ENCODE assay signal across 8 mouse cellular contexts in genomic region chr17:31833752-31834151, GRCm38 (mm10). TPM values are rescaled to one million over a fixed set of nuclear protein-coding genes. Genes with fewer than 3 reads are reported as not detected.
DNase-seq lines count a peak whose midpoint lies in the region; ATAC-seq and TF ChIP-seq lines count a peak whose summit lies in the region.

No protein-coding gene starts in this region.

- no peak overlapping the region for H3K9ac ChIP-seq in hindbrain, postnatal 0 days (replicated peaks; ENCODE audit: low read length)
- H3K9ac ChIP-seq in hindbrain, embryonic 11.5 days (ENCODE audit: low read depth, low read length), result no peak overlapping the region
- H3K9ac ChIP-seq in intestine, embryonic 14.5 days (ENCODE audit: low read length), result 0 out of 2 replicates have a peak overlapping the region, but pooled peaks have one; percentile 17
- no peak overlapping the region for H3K9ac ChIP-seq in midbrain, embryonic 13.5 days (replicated peaks)

- H3K27me3 ChIP-seq in hindbrain, postnatal 0 days (ENCODE audit: insufficient read depth, low read length), result no peaks in the 10 kb centered on the region
- no peaks in the 10 kb centered on the region for H3K27me3 ChIP-seq in hindbrain, embryonic 11.5 days (ENCODE audit: control insufficient read depth, insufficient read depth, low read length)
- no peaks in the 10 kb centered on the region for H3K27me3 ChIP-seq in intestine, embryonic 14.5 days (replicated peaks; ENCODE audit: control insufficient read depth, insufficient read depth, low read length)
- peaks cover 82% of the 10 kb centered on the region for H3K27me3 ChIP-seq in megakaryocyte, embryonic 14.5 days (replicated peaks)
- no peaks in the 10 kb centered on the region for H3K27me3 ChIP-seq in midbrain, embryonic 13.5 days

- TF ChIP-seq CTCF in hindbrain, postnatal 0 days (IDR thresholded peaks at IDR 0.05; ENCODE audit: low read depth), result no peak

- no peaks in the 10 kb centered on the region for H3K9me3 ChIP-seq in hindbrain, postnatal 0 days (ENCODE audit: low read length)
- H3K9me3 ChIP-seq in hindbrain, embryonic 11.5 days (ENCODE audit: control insufficient read depth, low read length), result no peaks in the 10 kb centered on the region
- peaks cover 5% of the 10 kb centered on the region; the same call in 1 of the 2 replicates for H3K9me3 ChIP-seq in intestine, embryonic 14.5 days (ENCODE audit: control insufficient read depth, low read length)
- H3K9me3 ChIP-seq in megakaryocyte, embryonic 14.5 days, result peaks cover 15% of the 10 kb centered on the region
- H3K9me3 ChIP-seq in midbrain, embryonic 13.5 days, result no peaks in the 10 kb centered on the region

- no peak overlapping the region for H3K4me3 ChIP-seq in hindbrain, postnatal 0 days (ENCODE audit: low read length)
- no peak overlapping the region for H3K4me3 ChIP-seq in hindbrain, embryonic 11.5 days (ENCODE audit: low read depth, low read length)
- no peak overlapping the region for H3K4me3 ChIP-seq in intestine, embryonic 14.5 days (ENCODE audit: low read depth, low read length)
- H3K4me3 ChIP-seq in megakaryocyte, embryonic 14.5 days (replicated peaks), result peak overlapping the region; percentile 76
- no peak overlapping the region for H3K4me3 ChIP-seq in midbrain, embryonic 13.5 days (replicated peaks)

- 31% methylated on average over 7 of the region's 7 CpGs for WGBS in hindbrain, postnatal 0 days
- WGBS in hindbrain, embryonic 11.5 days, result 41% methylated on average over 7 of the region's 7 CpGs
- 33% methylated on average over 7 of the region's 7 CpGs for WGBS in intestine, embryonic 14.5 days
- 30% methylated on average over 7 of the region's 7 CpGs for WGBS in midbrain, embryonic 13.5 days

- no peak for DNase-seq in hindbrain, postnatal 0 days (ENCODE audit: low spot score)
- DNase-seq in hindbrain, embryonic 11.5 days (ENCODE audit: low spot score), result no peak
- peak; percentile 20 for DNase-seq in brain, adult 2 months (ENCODE audit: low read depth, low spot score)
- DNase-seq in intestine, embryonic 14.5 days (ENCODE audit: low spot score), result peak; percentile 67
- no peak for DNase-seq in yolk sac, embryonic 10.5 days (ENCODE audit: low spot score)
- DNase-seq in testis, postnatal 10 days (ENCODE audit: low spot score), result no peak

- ATAC-seq in hindbrain, postnatal 0 days, result peak; percentile 31; the same call in 1 of the 2 replicates
- no peak for ATAC-seq in hindbrain, embryonic 11.5 days (ENCODE audit: low FRiP score)
- no peak for ATAC-seq in intestine, embryonic 14.5 days (replicated peaks; ENCODE audit: low FRiP score, low TSS enrichment, low read depth)
- no peak for ATAC-seq in midbrain, embryonic 13.5 days

- H3K4me2 ChIP-seq in hindbrain, postnatal 0 days (ENCODE audit: low read depth, low read length), result no peak overlapping the region
- H3K4me2 ChIP-seq in hindbrain, embryonic 11.5 days (replicated peaks; ENCODE audit: low read depth, low read length), result no peak overlapping the region
- 0 out of 2 replicates have a peak overlapping the region, but pooled peaks have one; percentile 8 for H3K4me2 ChIP-seq in intestine, embryonic 14.5 days (ENCODE audit: low read length)
- H3K4me2 ChIP-seq in midbrain, embryonic 13.5 days (replicated peaks), result no peak overlapping the region

- H3K27ac ChIP-seq in hindbrain, postnatal 0 days, result peak overlapping the region; percentile 32; the same call in 1 of the 2 replicates
- no peak overlapping the region for H3K27ac ChIP-seq in hindbrain, embryonic 11.5 days (ENCODE audit: low read depth, low read length)
- H3K27ac ChIP-seq in intestine, embryonic 14.5 days (ENCODE audit: low read depth), result peak overlapping the region; percentile 59; the same call in 1 of the 2 replicates
- no peak overlapping the region for H3K27ac ChIP-seq in midbrain, embryonic 13.5 days

- H3K36me3 ChIP-seq in hindbrain, postnatal 0 days (ENCODE audit: insufficient read depth, low read length), result no peaks in the 10 kb centered on the region
- H3K36me3 ChIP-seq in hindbrain, embryonic 11.5 days (ENCODE audit: control insufficient read depth, insufficient read depth, low read length), result no peaks in the 10 kb centered on the region
- H3K36me3 ChIP-seq in intestine, embryonic 14.5 days (ENCODE audit: control insufficient read depth, insufficient read depth, low read length), result no peaks in the 10 kb centered on the region
- H3K36me3 ChIP-seq in megakaryocyte, embryonic 14.5 days (replicated peaks; ENCODE audit: low read length), result no peaks in the 10 kb centered on the region
- no peaks in the 10 kb centered on the region for H3K36me3 ChIP-seq in midbrain, embryonic 13.5 days

- no peaks in the 10 kb centered on the region for H3K4me1 ChIP-seq in hindbrain, postnatal 0 days (ENCODE audit: insufficient read depth, low read length)
- no peaks in the 10 kb centered on the region for H3K4me1 ChIP-seq in hindbrain, embryonic 11.5 days (replicated peaks; ENCODE audit: control insufficient read depth, insufficient read depth, low read length)
- H3K4me1 ChIP-seq in intestine, embryonic 14.5 days (replicated peaks; ENCODE audit: control insufficient read depth, insufficient read depth, low read length), result peaks cover 27% of the 10 kb centered on the region
- H3K4me1 ChIP-seq in megakaryocyte, embryonic 14.5 days, result peaks cover 58% of the 10 kb centered on the region
- peaks cover 12% of the 10 kb centered on the region for H3K4me1 ChIP-seq in midbrain, embryonic 13.5 days (replicated peaks)

RNA-seq across cellular contexts. Expression of gene Sik1, which starts 21.9 kb away (rescaled TPM):
- 39.6 and 41.6 TPM in 2 replicates for total RNA-seq in hindbrain, postnatal 0 days (2014; rRNA removed)
- polyA plus RNA-seq in hindbrain, postnatal 0 days (2015; fragmentation: Nextera tagmentation; extraction: Ambion mirVana), result 14.4 and 18.1 TPM in 2 replicates
- 12.9 and 17.9 TPM in 2 replicates for polyA plus RNA-seq in hindbrain, embryonic 11.5 days (2014; fragmentation: Nextera tagmentation; extraction: Ambion mirVana)
- 9.2 and 11.9 TPM in 2 replicates for polyA plus RNA-seq in intestine, embryonic 14.5 days (2014; fragmentation: Nextera tagmentation; extraction: Ambion mirVana)
- 8.7 and 12.8 TPM in 2 replicates for polyA plus RNA-seq in megakaryocyte, embryonic 14.5 days (2012; ENCODE audit: insufficient read depth, low replicate concordance)
- 16.9 and 17.6 TPM in 2 replicates for polyA plus RNA-seq in midbrain, embryonic 13.5 days (2015; fragmentation: Nextera tagmentation; extraction: Ambion mirVana)

Comparison
In these comparisons a context has a peak if more than half of its experiments do, and no peak if none do; other contexts are left out.
1. H3K27ac ChIP-seq: peak in hindbrain, postnatal 0 days (single experiment) and intestine, embryonic 14.5 days (single experiment); none in hindbrain, embryonic 11.5 days (single experiment) and midbrain, embryonic 13.5 days (single experiment).
2. DNase-seq: peak in brain, adult 2 months (single experiment) and intestine, embryonic 14.5 days (single experiment); none in hindbrain, postnatal 0 days (single experiment), hindbrain, embryonic 11.5 days (single experiment), yolk sac, embryonic 10.5 days (single experiment) and testis, postnatal 10 days (single experiment).